Mouse (Mus musculus): ENCODE measurements at regions not wholly inside any gene's neighbourhood (a gene's known extent, or its start where the extent isn't known, plus 50 kb on each side); places are given as distances from the start of the nearest gene placed in this dataset.

GRCm38 (mm10) chr10:111420195-111420838 is 52.7 kb upstream of the Nap1l1 start:
- DNase-seq, result no peak

- DNase-seq, result no peak
Observed at GRCm38 (mm10) chr10:111422057-111422456, 51.0 kb upstream of the Nap1l1 start.

- DNase-seq, result peak; percentile 43
Observed at GRCm38 (mm10) chr10:111422649-111423048, 50.4 kb upstream of the Nap1l1 start.
